Mouse (Mus musculus): ENCODE data around the gene Gm5460. TPM values are rescaled to one million over a fixed set of nuclear protein-coding genes. Genes with fewer than 3 reads are reported as not detected.

The Gm5460 gene
- polyA plus RNA-seq, 1 experiment from 2014 or later, result not detected

GRCm38 (mm10) chr14:34078293-34078692 lies 61.7 kb downstream of the Gm5460 start:
- ATAC-seq (replicated peaks; ENCODE audit: insufficient number of reproducible peaks, low FRiP score, low TSS enrichment), result no peak
- WGBS (ENCODE audit: insufficient replicate concordance), result 66% methylated on average over 4 of the region's 4 CpGs
- Histone ChIP-seq H3K9me3 (replicated peaks; ENCODE audit: control insufficient read depth, low read length) (no peaks in the 10 kb centered on the region), H3K4me3 (ENCODE audit: low read depth, low read length) (no peak overlapping the region), H3K36me3 (ENCODE audit: control insufficient read depth, insufficient read depth, low read length) (no peaks in the 10 kb centered on the region), H3K9ac (ENCODE audit: low read depth, low read length) (no peak overlapping the region), H3K27ac (ENCODE audit: low read depth, low read length) (no peak overlapping the region), H3K27me3 (ENCODE audit: control insufficient read depth, insufficient read depth, low read length) (peaks cover 2% of the 10 kb centered on the region), H3K4me1 (ENCODE audit: control insufficient read depth, insufficient read depth, low read length) (0 out of 2 replicates have a peak, but pooled peaks cover 3% of the 10 kb centered on the region), H3K4me2 (no peak overlapping the region)

DNA sequence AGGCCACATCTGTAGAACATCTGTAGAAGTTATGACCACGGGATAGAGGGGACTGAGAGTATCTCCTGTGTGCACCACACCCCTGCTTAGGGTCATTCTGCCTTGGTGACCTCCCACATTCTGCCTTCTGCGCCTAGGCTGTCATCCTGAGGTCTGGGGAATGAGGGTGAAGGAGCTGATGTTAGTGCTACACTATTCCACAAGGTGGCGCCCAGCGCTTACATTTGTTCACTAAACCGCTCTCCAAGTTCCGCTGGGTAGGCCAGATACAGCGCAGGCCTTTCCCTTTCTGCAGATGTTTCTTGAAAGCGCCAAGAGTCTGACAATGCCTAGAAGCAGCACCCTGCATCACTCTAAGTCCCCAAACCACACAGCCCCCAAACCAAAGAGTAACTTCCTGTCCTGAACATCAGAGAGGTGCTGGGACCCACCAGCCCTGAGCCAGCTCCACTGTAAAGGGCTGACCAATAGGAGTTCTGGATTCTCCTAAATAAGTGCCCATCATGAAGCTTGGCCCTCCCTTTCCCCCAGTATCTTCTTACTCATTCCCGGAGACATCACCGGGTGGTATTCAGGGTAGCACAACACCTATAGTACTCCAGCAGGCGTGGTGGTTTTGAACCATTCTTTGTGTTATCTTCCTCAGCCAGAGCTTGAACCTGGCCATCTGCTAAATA lies 63.9 kb downstream of the Gm5460 start:
- Histone ChIP-seq H3K36me3 (ENCODE audit: control insufficient read depth, insufficient read depth, low read length) (no peaks in the 10 kb centered on the region), H3K4me1 (ENCODE audit: control insufficient read depth, insufficient read depth, low read length) (no peaks in the 10 kb centered on the region), H3K9me3 (replicated peaks; ENCODE audit: control insufficient read depth, low read length) (no peaks in the 10 kb centered on the region), H3K9ac (ENCODE audit: low read depth, low read length) (no peak overlapping the region), H3K4me3 (ENCODE audit: low read depth, low read length) (no peak overlapping the region), H3K4me2 (no peak overlapping the region), H3K27ac (ENCODE audit: low read depth, low read length) (no peak overlapping the region), H3K27me3 (ENCODE audit: control insufficient read depth, insufficient read depth, low read length) (peaks cover 2% of the 10 kb centered on the region)
- WGBS (ENCODE audit: insufficient replicate concordance), result 10% methylated on average over 11 of the region's 11 CpGs
- no peak; the same call in 1 of the 2 replicates for ATAC-seq (replicated peaks; ENCODE audit: insufficient number of reproducible peaks, low FRiP score, low TSS enrichment)

DNA sequence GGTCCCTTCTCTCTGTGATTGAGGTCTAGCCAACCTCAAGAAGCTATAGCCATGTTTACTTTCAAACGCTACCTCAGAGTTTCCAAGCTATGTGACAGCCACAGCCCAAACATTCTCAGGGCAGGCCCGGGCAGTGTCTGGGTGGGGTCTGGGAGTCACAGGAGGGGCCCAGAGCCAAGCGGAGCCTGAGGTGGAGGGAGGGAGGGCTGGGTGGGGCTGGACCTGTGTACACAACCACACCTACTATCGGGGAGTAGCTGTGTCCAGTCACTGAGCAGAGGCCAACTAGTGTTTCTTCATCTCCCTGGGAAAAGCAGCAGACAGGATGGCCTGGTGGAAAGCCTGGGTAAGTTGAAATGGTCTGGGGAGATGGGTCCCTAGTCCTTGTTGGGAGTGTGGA lies 69.2 kb downstream of the Gm5460 start, which contains the start of gene Anxa8:
Gene Anxa8 (plus strand): TSS at position 251 of the 400 bp plus-strand sequence.
- no peak within 1 kb of the TSS for H3K9ac ChIP-seq (ENCODE audit: low read depth, low read length)
- H3K36me3 ChIP-seq (ENCODE audit: control insufficient read depth, insufficient read depth, low read length), result no peaks in the 10 kb centered on the region
- H3K4me1 ChIP-seq (ENCODE audit: control insufficient read depth, insufficient read depth, low read length), result no peaks in the 10 kb centered on the region
- ATAC-seq (replicated peaks; ENCODE audit: insufficient number of reproducible peaks, low FRiP score, low TSS enrichment), result no peak
- no peak within 1 kb of the TSS for H3K27ac ChIP-seq (ENCODE audit: low read depth, low read length)
- WGBS (ENCODE audit: insufficient replicate concordance), result 38% methylated on average over 4 of the region's 4 CpGs
- no peak within 1 kb of the TSS for H3K4me3 ChIP-seq (ENCODE audit: low read depth, low read length)
- H3K27me3 ChIP-seq (ENCODE audit: control insufficient read depth, insufficient read depth, low read length), result 0 out of 2 replicates have a peak, but pooled peaks cover 4% of the 10 kb centered on the region
- no peaks in the 10 kb centered on the region for H3K9me3 ChIP-seq (replicated peaks; ENCODE audit: control insufficient read depth, low read length)
- H3K4me2 ChIP-seq, result no peak within 1 kb of the TSS

GRCm38 (mm10) chr14:34086806-34087205 lies 70.2 kb downstream of the Gm5460 start:
- Histone ChIP-seq H3K36me3 (ENCODE audit: control insufficient read depth, insufficient read depth, low read length) (no peaks in the 10 kb centered on the region), H3K27me3 (ENCODE audit: control insufficient read depth, insufficient read depth, low read length) (0 out of 2 replicates have a peak, but pooled peaks cover 4% of the 10 kb centered on the region), H3K27ac (ENCODE audit: low read depth, low read length) (no peak overlapping the region), H3K4me1 (ENCODE audit: control insufficient read depth, insufficient read depth, low read length) (no peaks in the 10 kb centered on the region), H3K4me3 (ENCODE audit: low read depth, low read length) (no peak overlapping the region), H3K9ac (ENCODE audit: low read depth, low read length) (no peak overlapping the region), H3K4me2 (no peak overlapping the region), H3K9me3 (replicated peaks; ENCODE audit: control insufficient read depth, low read length) (no peaks in the 10 kb centered on the region)
- ATAC-seq (replicated peaks; ENCODE audit: insufficient number of reproducible peaks, low FRiP score, low TSS enrichment), result no peak
- 62% methylated on average over 4 of the region's 4 CpGs for WGBS (ENCODE audit: insufficient replicate concordance)

- no peak overlapping the region for H3K27ac ChIP-seq (ENCODE audit: low read depth, low read length)
- H3K27me3 ChIP-seq (ENCODE audit: control insufficient read depth, insufficient read depth, low read length), result 0 out of 2 replicates have a peak, but pooled peaks cover 4% of the 10 kb centered on the region
- no peak for ATAC-seq (replicated peaks; ENCODE audit: insufficient number of reproducible peaks, low FRiP score, low TSS enrichment)
- no peaks in the 10 kb centered on the region for H3K4me1 ChIP-seq (ENCODE audit: control insufficient read depth, insufficient read depth, low read length)
- H3K4me2 ChIP-seq, result no peak overlapping the region
- 75% methylated on average over 2 of the region's 2 CpGs for WGBS (ENCODE audit: insufficient replicate concordance)
- H3K9me3 ChIP-seq (replicated peaks; ENCODE audit: control insufficient read depth, low read length), result no peaks in the 10 kb centered on the region
- H3K36me3 ChIP-seq (ENCODE audit: control insufficient read depth, insufficient read depth, low read length), result no peaks in the 10 kb centered on the region
- H3K4me3 ChIP-seq (ENCODE audit: low read depth, low read length), result no peak overlapping the region
- H3K9ac ChIP-seq (ENCODE audit: low read depth, low read length), result no peak overlapping the region
Observed at GRCm38 (mm10) chr14:34087856-34088398, 71.4 kb downstream of the Gm5460 start.

DNA sequence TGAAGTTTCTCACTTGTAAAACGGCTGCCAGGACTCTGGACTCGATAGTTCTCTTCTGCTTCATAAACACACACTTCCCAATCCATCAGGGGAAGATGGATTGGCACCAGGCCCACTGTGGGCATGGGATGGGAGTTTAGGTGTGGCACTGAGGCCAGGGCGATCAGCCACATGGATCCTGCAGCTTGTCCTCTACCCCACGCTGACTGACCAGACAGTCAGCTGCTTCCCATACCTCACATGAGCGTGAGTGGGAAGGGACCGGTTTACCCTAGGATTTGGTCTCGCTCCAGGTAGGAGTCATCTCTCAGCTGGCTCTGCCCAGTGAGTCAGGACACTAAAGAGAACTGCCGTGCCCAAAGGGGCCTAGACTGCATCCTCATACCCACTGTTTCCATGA lies 73.2 kb downstream of the Gm5460 start:
- Histone ChIP-seq H3K4me2 (no peak overlapping the region), H3K27ac (ENCODE audit: low read depth, low read length) (no peak overlapping the region), H3K9me3 (replicated peaks; ENCODE audit: control insufficient read depth, low read length) (no peaks in the 10 kb centered on the region), H3K9ac (ENCODE audit: low read depth, low read length) (no peak overlapping the region), H3K4me1 (ENCODE audit: control insufficient read depth, insufficient read depth, low read length) (no peaks in the 10 kb centered on the region), H3K4me3 (ENCODE audit: low read depth, low read length) (no peak overlapping the region), H3K36me3 (ENCODE audit: control insufficient read depth, insufficient read depth, low read length) (no peaks in the 10 kb centered on the region), H3K27me3 (ENCODE audit: control insufficient read depth, insufficient read depth, low read length) (0 out of 2 replicates have a peak, but pooled peaks cover 4% of the 10 kb centered on the region)
- no peak for ATAC-seq (replicated peaks; ENCODE audit: insufficient number of reproducible peaks, low FRiP score, low TSS enrichment)
- WGBS (ENCODE audit: insufficient replicate concordance), result 78% methylated on average over 8 of the region's 8 CpGs

- ATAC-seq (replicated peaks; ENCODE audit: insufficient number of reproducible peaks, low FRiP score, low TSS enrichment), result no peak
- Histone ChIP-seq H3K4me1 (ENCODE audit: control insufficient read depth, insufficient read depth, low read length) (no peaks in the 10 kb centered on the region), H3K9ac (ENCODE audit: low read depth, low read length) (no peak overlapping the region), H3K27me3 (ENCODE audit: control insufficient read depth, insufficient read depth, low read length) (0 out of 2 replicates have a peak, but pooled peaks cover 4% of the 10 kb centered on the region), H3K27ac (ENCODE audit: low read depth, low read length) (no peak overlapping the region), H3K9me3 (replicated peaks; ENCODE audit: control insufficient read depth, low read length) (no peaks in the 10 kb centered on the region), H3K36me3 (ENCODE audit: control insufficient read depth, insufficient read depth, low read length) (no peaks in the 10 kb centered on the region), H3K4me2 (no peak overlapping the region), H3K4me3 (ENCODE audit: low read depth, low read length) (no peak overlapping the region)
- WGBS (ENCODE audit: insufficient replicate concordance), result 71% methylated on average over 5 of the region's 5 CpGs
Observed at GRCm38 (mm10) chr14:34091475-34091874, 74.9 kb downstream of the Gm5460 start.

DNA sequence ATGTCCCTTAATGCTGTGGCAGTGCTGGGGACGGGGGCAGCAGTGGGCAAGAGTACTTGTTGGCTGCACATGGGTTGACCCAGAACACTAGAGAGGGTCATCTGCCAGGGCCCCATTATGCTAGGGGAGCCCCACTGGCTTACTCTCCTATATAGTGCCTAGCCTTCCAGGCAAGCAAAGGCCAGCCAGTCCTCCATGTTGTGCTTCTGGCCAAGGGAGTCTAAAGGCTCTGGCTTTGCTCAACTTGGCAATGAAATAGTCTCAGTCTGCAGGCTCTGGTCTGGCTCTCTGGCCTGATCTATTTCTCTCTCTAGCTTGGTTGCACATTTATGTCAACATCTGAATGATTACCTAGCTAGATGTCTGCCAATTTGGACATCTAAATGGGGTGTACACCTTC lies 76.3 kb downstream of the Gm5460 start:
- WGBS (ENCODE audit: insufficient replicate concordance), result 65% methylated on average over 1 of the region's 1 CpGs
- no peak overlapping the region for H3K27ac ChIP-seq (ENCODE audit: low read depth, low read length)
- ATAC-seq (replicated peaks; ENCODE audit: insufficient number of reproducible peaks, low FRiP score, low TSS enrichment), result no peak
- H3K9ac ChIP-seq (ENCODE audit: low read depth, low read length), result no peak overlapping the region
- no peak overlapping the region for H3K4me3 ChIP-seq (ENCODE audit: low read depth, low read length)
- H3K36me3 ChIP-seq (ENCODE audit: control insufficient read depth, insufficient read depth, low read length), result no peaks in the 10 kb centered on the region
- no peak overlapping the region for H3K4me2 ChIP-seq
- no peaks in the 10 kb centered on the region for H3K4me1 ChIP-seq (ENCODE audit: control insufficient read depth, insufficient read depth, low read length)
- H3K27me3 ChIP-seq (ENCODE audit: control insufficient read depth, insufficient read depth, low read length), result no peaks in the 10 kb centered on the region
- no peaks in the 10 kb centered on the region for H3K9me3 ChIP-seq (replicated peaks; ENCODE audit: control insufficient read depth, low read length)

GRCm38 (mm10) chr14:34096161-34096560 lies 79.6 kb downstream of the Gm5460 start:
- Histone ChIP-seq H3K4me3 (ENCODE audit: low read depth, low read length) (no peak overlapping the region), H3K27me3 (ENCODE audit: control insufficient read depth, insufficient read depth, low read length) (no peaks in the 10 kb centered on the region), H3K4me2 (no peak overlapping the region), H3K27ac (ENCODE audit: low read depth, low read length) (no peak overlapping the region), H3K9me3 (replicated peaks; ENCODE audit: control insufficient read depth, low read length) (no peaks in the 10 kb centered on the region), H3K9ac (ENCODE audit: low read depth, low read length) (no peak overlapping the region), H3K4me1 (ENCODE audit: control insufficient read depth, insufficient read depth, low read length) (no peaks in the 10 kb centered on the region), H3K36me3 (ENCODE audit: control insufficient read depth, insufficient read depth, low read length) (no peaks in the 10 kb centered on the region)
- no peak for ATAC-seq (replicated peaks; ENCODE audit: insufficient number of reproducible peaks, low FRiP score, low TSS enrichment)
- 65% methylated on average over 5 of the region's 5 CpGs for WGBS (ENCODE audit: insufficient replicate concordance)
